Mouse (Mus musculus): ENCODE measurements around the gene Gm17657. TPM values are rescaled to one million over a fixed set of nuclear protein-coding genes. Genes with fewer than 3 reads are reported as not detected.

Gene Gm17657
- polyA plus RNA-seq, 3 experiments from 2014 or later, result 0.23 to 0.39 TPM; not detected in 1

DNA sequence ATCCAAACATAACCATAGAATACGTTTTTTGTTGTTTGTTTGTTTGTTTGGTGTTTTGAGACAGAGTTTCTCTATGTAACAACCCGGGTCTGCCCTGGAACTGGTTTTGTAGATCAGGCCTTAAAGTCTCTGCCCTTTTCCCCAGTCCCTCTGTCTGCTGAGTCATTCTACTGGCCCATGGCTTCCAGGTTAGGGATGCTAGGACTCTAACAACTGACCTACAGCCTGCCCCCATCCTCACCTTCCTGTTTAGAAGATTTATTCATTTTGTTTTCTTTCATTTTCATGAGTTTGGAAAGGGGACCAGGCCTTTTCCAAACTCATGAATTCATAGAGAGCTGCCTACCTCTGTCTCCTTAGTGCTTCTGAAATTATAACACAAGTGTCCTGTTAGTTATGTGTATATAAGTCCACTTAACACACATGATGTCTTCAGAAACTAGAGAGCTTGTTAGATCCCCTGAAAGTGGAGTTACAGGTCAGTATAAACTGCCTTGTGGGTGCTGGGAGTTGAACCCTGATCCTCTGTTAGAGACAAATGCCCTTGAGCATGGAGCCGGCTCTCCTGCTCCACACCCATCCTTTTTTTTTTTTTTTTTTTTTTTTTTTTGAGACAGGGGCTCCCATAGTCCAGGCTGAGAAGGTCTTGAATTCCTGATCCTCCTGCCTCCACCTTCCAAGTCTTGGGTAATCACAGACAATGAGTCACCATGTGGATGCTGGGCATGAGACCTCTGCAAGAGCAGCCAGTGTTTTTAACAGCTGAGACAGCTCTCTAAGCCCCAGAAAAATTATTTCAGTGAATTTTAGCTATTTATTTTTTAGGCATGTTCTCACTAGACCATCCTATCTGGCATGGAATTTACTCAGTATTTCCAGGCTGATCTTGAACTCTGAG is 63.9 kb downstream of the Gm17657 start:
- no peak for ATAC-seq

GRCm38 (mm10) chr17:29484431-29484830 is 65.0 kb downstream of the Gm17657 start:
- ATAC-seq, result no peak

DNA sequence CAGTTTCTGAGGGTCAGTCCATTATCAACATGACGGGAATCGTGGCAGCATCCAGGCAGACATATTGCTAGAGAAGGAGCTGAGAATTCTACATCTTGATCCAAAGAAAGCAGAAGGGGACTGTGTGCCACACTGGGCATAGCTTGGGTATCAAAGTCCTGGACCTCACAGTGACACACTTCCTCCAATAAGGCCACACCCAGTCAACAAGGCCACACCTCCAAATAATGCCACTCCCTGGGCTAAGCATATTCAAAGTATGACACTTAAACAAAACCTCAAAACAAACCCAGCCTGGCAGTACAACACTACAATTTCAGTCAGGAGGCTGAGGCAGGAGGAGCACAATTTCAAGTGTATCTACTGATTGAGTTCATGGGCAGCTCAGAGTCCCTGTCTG is 66.2 kb downstream of the Gm17657 start:
- ATAC-seq, result no peak

DNA sequence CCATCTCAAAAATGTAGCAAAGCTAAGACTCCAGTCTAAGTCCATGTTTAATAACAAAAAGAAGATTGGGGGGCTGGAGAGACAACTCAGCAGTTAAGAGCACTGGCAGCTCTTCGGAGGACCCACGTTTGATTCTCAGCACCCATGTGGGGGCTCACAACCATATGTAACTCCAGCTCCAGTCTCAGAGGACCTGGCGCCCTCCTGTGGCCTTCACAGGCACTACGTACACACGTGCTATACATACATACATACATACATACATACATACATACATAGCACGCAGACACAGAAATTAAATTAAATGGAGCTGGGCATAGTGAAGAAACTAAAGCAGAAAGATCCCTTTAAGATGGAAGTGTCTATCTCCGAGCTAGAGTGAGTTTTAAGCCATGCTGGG is 66.8 kb downstream of the Gm17657 start:
- ATAC-seq, result no peak

- no peak for ATAC-seq
Observed at GRCm38 (mm10) chr17:29480256-29480655, 69.2 kb downstream of the Gm17657 start.

- ATAC-seq, result no peak
Observed at GRCm38 (mm10) chr17:29478271-29478670, 71.2 kb downstream of the Gm17657 start.

- peak; percentile 43 for ATAC-seq
Observed at GRCm38 (mm10) chr17:29477357-29477756, 72.1 kb downstream of the Gm17657 start.

GRCm38 (mm10) chr17:29476461-29476860 is 73.0 kb downstream of the Gm17657 start:
- ATAC-seq, result no peak

DNA sequence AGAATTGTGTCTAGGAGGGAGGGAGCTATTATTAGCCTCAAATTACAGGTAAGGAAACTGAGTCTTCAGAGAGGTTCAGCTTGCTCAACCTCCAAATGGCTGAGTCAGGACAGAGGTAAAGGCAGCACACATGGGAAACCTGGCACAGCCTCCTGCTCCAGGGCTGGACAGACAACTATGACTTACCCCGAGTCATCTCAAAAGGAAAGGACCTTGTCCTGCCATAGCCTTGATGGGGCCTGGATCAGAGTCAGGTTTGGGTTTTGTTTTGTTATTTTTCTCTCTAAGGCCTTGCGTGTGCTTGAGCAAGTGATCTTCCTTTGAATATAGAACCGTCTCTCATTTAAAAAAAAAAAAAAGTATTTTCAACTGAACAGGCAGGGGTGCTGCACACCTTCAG is 74.3 kb downstream of the Gm17657 start:
- no peak for ATAC-seq

- ATAC-seq, result no peak
Observed at GRCm38 (mm10) chr17:29474036-29474435, 75.4 kb downstream of the Gm17657 start.

- ATAC-seq, result no peak
Observed at GRCm38 (mm10) chr17:29473466-29473865, 76.0 kb downstream of the Gm17657 start.

Other genes with a start within 250 kb of the Gm17657 start
- gene Pi16, start 232.0 kb downstream of the Gm17657 start, polyA plus RNA-seq (2017; shearing (Covaris generic)), result under 1 TPM; 0.30 to 0.57 (median 0.53) TPM
- gene Mtch1, start 201.7 kb downstream of the Gm17657 start, polyA plus RNA-seq (2017; shearing (Covaris generic)), result 10 to 100 TPM; 13.4 to 15.9 (median 13.4) TPM
- gene Fgd2, start 188.7 kb downstream of the Gm17657 start, polyA plus RNA-seq (2017; shearing (Covaris generic)), result 1 to 10 TPM in 2 of 3 experiments, not detected in 1; 1.5 to 3.3 TPM
- 100 to 1,000 TPM; 255 to 344 (median 288) TPM for gene Pim1, start 58.9 kb downstream of the Gm17657 start, polyA plus RNA-seq (2017; shearing (Covaris generic))
- gene Tbc1d22b, start 147 bp upstream of the Gm17657 start, polyA plus RNA-seq (2017; shearing (Covaris generic)), result 10 to 100 TPM in 2 of 3 experiments, 1 to 10 TPM in 1; 9.0 to 11.5 (median 11.4) TPM
- gene Tmem217, start 2.7 kb upstream of the Gm17657 start, polyA plus RNA-seq (2017; shearing (Covaris generic)), result 1 to 10 TPM in 2 of 3 experiments, not detected in 1; 1.1 to 1.3 TPM
- gene Rnf8, start 65.2 kb upstream of the Gm17657 start, polyA plus RNA-seq (2017; shearing (Covaris generic)), result 10 to 100 TPM; 24.6 to 27.5 (median 24.9) TPM
- 1 to 10 TPM; 3.7 to 4.4 (median 4.1) TPM for gene Gm28043, start 65.2 kb upstream of the Gm17657 start, polyA plus RNA-seq (2017; shearing (Covaris generic))
- gene Cmtr1, start 111.0 kb upstream of the Gm17657 start, polyA plus RNA-seq (2017; shearing (Covaris generic)), result 100 to 1,000 TPM in 1 of 3 experiments, 10 to 100 TPM in 2; 83.4 to 107 (median 98.4) TPM
- 10 to 100 TPM in 1 of 3 experiments, 1 to 10 TPM in 2; 5.5 to 12.3 (median 8.5) TPM for gene Ccdc167, start 167.4 kb upstream of the Gm17657 start, polyA plus RNA-seq (2017; shearing (Covaris generic))

Data from inflammation-experienced regulatory T-cells, adult 6 months (primary cell).